Mouse (Mus musculus): ENCODE results near the gene Skap1. TPM values are rescaled to one million over a fixed set of nuclear protein-coding genes. Genes with fewer than 3 reads are reported as not detected.

Skap1 gene
- polyA plus RNA-seq, 2 experiments, result 0.11 to 0.14 TPM

- WGBS (ENCODE audit: insufficient replicate concordance), result 22% methylated on average over 5 of the region's 5 CpGs
- no peak for TF ChIP-seq CTCF (IDR thresholded peaks at IDR 0.05; ENCODE audit: low read depth)
- TF ChIP-seq EP300 (IDR thresholded peaks at IDR 0.05; ENCODE audit: low read depth), result no peak
- Histone ChIP-seq H3K4me2 (ENCODE audit: low read depth) (peak overlapping the region; percentile 37; the same call in 1 of the 2 replicates), H3K9ac (replicated peaks) (no peak overlapping the region), H3K4me3 (ENCODE audit: insufficient read depth in 1 of 2, low read depth in 2 of 2, low read length in 2 of 2) (no peak overlapping the region), H3K9me3 (ENCODE audit: control insufficient read depth, low read length) (no peaks in the 10 kb centered on the region), H3K27ac (no peak overlapping the region), H3K36me3 (replicated peaks; ENCODE audit: control insufficient read depth, insufficient read depth, low read depth) (no peaks in the 10 kb centered on the region), H3K4me1 (replicated peaks; ENCODE audit: control insufficient read depth in 2 of 2, insufficient read depth in 2 of 2, low read length in 1 of 2) (peaks cover 3 to 9% of the 10 kb centered on the region in 2 experiments; a peak in 2 of 4 replicates), H3K27me3 (ENCODE audit: control insufficient read depth, insufficient read depth, low read length) (peaks cover 41% of the 10 kb centered on the region)
- DNase-seq (ENCODE audit: low read depth in 3 of 3, low spot score in 3 of 3) (no peak), ATAC-seq (ENCODE audit: insufficient read depth) (no peak)
Observed at GRCm38 (mm10) chr11:96464716-96465060, 295 bp downstream of the Skap1 start.

DNA sequence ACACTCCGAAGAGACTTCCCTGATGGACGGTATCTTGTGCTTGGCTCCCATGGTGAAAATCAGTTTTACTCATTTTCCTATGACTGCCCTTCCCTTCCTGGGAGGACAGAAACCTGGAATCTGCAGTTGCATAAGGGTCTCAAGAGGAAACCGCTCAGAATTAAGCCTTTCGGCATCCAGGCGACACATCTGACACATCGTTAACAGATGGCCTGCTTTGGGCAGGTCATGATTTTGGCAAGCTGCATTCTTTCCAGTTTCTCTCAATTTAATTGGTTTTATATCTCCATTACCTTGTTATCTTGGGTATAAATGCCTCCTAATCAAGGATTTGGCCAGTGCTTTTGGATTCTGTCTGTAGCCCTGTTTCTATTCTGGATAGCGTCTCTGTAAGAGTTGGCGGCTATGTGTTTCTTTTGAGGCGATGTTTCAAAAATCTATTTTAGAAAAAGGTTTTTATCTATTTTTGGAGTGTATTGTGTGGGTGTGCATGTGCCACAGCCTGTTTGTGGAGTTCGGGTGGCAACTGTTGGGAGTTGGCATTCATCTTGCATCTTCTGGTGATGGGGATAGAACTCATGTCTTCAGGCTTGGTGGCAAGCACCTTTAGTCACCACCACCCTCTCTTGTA, 1.1 kb downstream of the Skap1 start:
- no peak overlapping the region for H3K9ac ChIP-seq (replicated peaks)
- ATAC-seq (ENCODE audit: insufficient read depth) (no peak), DNase-seq (ENCODE audit: low read depth in 3 of 3, low spot score in 3 of 3) (no peak)
- WGBS (ENCODE audit: insufficient replicate concordance), result 77% methylated on average over 10 of the region's 10 CpGs
- peaks cover 3 to 9% of the 10 kb centered on the region in 2 experiments; a peak in 2 of 4 replicates for H3K4me1 ChIP-seq (replicated peaks; ENCODE audit: control insufficient read depth in 2 of 2, insufficient read depth in 2 of 2, low read length in 1 of 2)
- no peaks in the 10 kb centered on the region for H3K36me3 ChIP-seq (replicated peaks; ENCODE audit: control insufficient read depth, insufficient read depth, low read depth)
- H3K4me2 ChIP-seq (ENCODE audit: low read depth), result no peak overlapping the region
- H3K9me3 ChIP-seq (ENCODE audit: control insufficient read depth, low read length), result no peaks in the 10 kb centered on the region
- H3K27me3 ChIP-seq (ENCODE audit: control insufficient read depth, insufficient read depth, low read length), result peaks cover 41% of the 10 kb centered on the region
- TF ChIP-seq EP300 (IDR thresholded peaks at IDR 0.05; ENCODE audit: low read depth) (no peak), CTCF (IDR thresholded peaks at IDR 0.05; ENCODE audit: low read depth) (no peak)
- no peak overlapping the region for H3K27ac ChIP-seq
- no peak overlapping the region for H3K4me3 ChIP-seq (ENCODE audit: insufficient read depth in 1 of 2, low read depth in 2 of 2, low read length in 2 of 2)

DNA sequence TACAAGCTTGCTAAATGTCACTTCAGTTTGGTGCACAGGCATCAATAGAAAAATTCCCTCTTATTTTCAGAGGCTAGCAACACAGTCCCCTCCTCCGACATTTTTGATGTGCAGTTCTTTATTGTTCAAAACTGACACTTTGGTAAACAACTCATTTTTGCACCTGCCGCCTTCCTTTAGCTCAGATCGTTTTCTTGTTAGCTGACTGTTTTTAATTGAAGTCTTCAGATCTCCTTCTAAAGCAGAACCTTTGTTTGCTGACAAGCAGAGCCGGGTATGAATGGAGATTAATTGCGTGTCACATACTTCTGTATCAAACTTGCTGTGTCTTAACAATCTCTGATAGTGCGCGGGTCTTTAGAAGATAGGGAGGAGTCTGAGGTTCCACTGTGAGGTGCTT, 2.0 kb downstream of the Skap1 start:
- Histone ChIP-seq H3K27me3 (ENCODE audit: control insufficient read depth, insufficient read depth, low read length) (peaks cover 41% of the 10 kb centered on the region), H3K36me3 (replicated peaks; ENCODE audit: control insufficient read depth, insufficient read depth, low read depth) (no peaks in the 10 kb centered on the region), H3K9me3 (ENCODE audit: control insufficient read depth, low read length) (no peaks in the 10 kb centered on the region), H3K4me1 (replicated peaks; ENCODE audit: control insufficient read depth in 2 of 2, insufficient read depth in 2 of 2, low read length in 1 of 2) (peaks cover 3 to 9% of the 10 kb centered on the region in 2 experiments; a peak in 2 of 4 replicates), H3K9ac (replicated peaks) (no peak overlapping the region), H3K4me2 (ENCODE audit: low read depth) (no peak overlapping the region), H3K27ac (no peak overlapping the region), H3K4me3 (ENCODE audit: insufficient read depth in 1 of 2, low read depth in 2 of 2, low read length in 2 of 2) (no peak overlapping the region)
- ATAC-seq (ENCODE audit: insufficient read depth) (no peak), DNase-seq (ENCODE audit: low read depth in 3 of 3, low spot score in 3 of 3) (no peak)
- whole genome bisulfite sequencing (ENCODE audit: insufficient replicate concordance), result 43% methylated on average over 7 of the region's 7 CpGs
- no peak for TF ChIP-seq CTCF (IDR thresholded peaks at IDR 0.05; ENCODE audit: low read depth)

DNA sequence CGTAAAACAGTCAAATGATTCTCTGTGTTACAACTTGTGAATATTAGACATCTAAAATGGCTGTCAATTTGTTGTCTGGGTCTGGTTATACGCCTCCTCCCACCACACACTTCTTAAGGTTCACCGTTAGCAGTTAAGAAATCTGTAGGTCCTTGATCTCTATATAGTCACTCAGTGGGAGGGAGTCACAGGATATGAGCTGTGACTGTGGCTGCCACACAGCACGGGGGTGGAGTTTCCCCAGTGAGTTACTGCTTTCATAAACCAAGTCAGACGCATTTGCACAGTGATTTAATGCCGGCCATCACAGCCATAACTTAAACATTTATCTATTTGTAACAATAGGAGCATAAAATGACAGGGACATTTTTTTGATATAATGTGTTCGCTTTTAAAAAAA, 2.6 kb downstream of the Skap1 start:
- DNase-seq (ENCODE audit: low read depth in 3 of 3, low spot score in 3 of 3) (no peak), ATAC-seq (ENCODE audit: insufficient read depth) (no peak)
- WGBS (ENCODE audit: insufficient replicate concordance), result 34% methylated on average over 7 of the region's 7 CpGs
- Histone ChIP-seq H3K4me1 (replicated peaks; ENCODE audit: control insufficient read depth in 2 of 2, insufficient read depth in 2 of 2, low read length in 1 of 2) (peaks cover 3 to 9% of the 10 kb centered on the region in 2 experiments; a peak in 2 of 4 replicates), H3K4me3 (ENCODE audit: insufficient read depth in 1 of 2, low read depth in 2 of 2, low read length in 2 of 2) (no peak overlapping the region), H3K27me3 (ENCODE audit: control insufficient read depth, insufficient read depth, low read length) (peaks cover 36% of the 10 kb centered on the region), H3K36me3 (replicated peaks; ENCODE audit: control insufficient read depth, insufficient read depth, low read depth) (no peaks in the 10 kb centered on the region), H3K9ac (replicated peaks) (no peak overlapping the region), H3K4me2 (ENCODE audit: low read depth) (no peak overlapping the region), H3K9me3 (ENCODE audit: control insufficient read depth, low read length) (no peaks in the 10 kb centered on the region), H3K27ac (no peak overlapping the region)
- TF ChIP-seq EP300 (IDR thresholded peaks at IDR 0.05; ENCODE audit: low read depth) (no peak), CTCF (IDR thresholded peaks at IDR 0.05; ENCODE audit: low read depth) (no peak)

DNA sequence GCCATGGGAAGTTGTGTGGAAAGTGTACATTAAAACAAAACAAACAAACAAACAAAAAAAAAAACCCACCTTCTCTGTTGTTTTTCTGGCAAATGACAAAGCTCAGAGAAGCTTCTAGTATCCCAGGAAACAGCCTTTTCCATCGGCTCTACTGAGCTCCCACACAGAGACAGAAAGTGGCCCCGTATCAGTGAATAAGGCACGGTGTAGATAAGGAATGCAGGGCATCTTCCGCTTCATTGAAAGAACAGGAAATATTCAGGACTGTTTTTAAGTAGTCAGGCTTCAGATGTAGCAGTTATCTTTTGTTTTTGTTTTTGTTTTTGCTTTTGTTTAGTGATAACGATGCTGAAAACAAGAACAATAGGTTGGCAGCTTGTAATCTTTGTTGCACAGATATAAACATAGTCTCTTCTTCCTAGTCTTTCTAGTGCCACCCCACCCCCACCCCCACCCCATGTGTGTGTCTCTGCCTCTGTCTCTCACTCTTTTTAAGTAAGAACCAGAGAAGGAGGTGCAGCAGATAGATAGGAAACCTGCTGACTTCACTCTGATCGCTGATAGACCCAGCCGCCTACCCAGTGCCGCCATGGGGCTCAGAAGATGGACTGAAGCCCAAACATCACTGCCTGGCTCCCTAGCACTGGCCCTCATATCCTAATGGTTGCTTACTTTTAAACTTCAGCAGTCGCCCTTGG, 3.8 kb downstream of the Skap1 start:
- TF ChIP-seq CTCF (IDR thresholded peaks at IDR 0.05; ENCODE audit: low read depth) (no peak), EP300 (IDR thresholded peaks at IDR 0.05; ENCODE audit: low read depth) (no peak)
- peaks cover 3 to 9% of the 10 kb centered on the region in 2 experiments; a peak in 2 of 4 replicates for H3K4me1 ChIP-seq (replicated peaks; ENCODE audit: control insufficient read depth in 2 of 2, insufficient read depth in 2 of 2, low read length in 1 of 2)
- WGBS (ENCODE audit: insufficient replicate concordance), result 5% methylated on average over 9 of the region's 9 CpGs
- H3K4me3 ChIP-seq (ENCODE audit: insufficient read depth in 1 of 2, low read depth in 2 of 2, low read length in 2 of 2), result no peak overlapping the region
- ATAC-seq (ENCODE audit: insufficient read depth) (peak; percentile 78; the same call in 1 of the 2 replicates), DNase-seq (ENCODE audit: low read depth in 3 of 3, low spot score in 3 of 3) (peak in 2 of 3 experiments; percentile 7 to 17)
- no peak overlapping the region for H3K27ac ChIP-seq
- H3K9ac ChIP-seq (replicated peaks), result no peak overlapping the region
- no peaks in the 10 kb centered on the region for H3K9me3 ChIP-seq (ENCODE audit: control insufficient read depth, low read length)
- peak overlapping the region; percentile 37 for H3K4me2 ChIP-seq (ENCODE audit: low read depth)
- peaks cover 26% of the 10 kb centered on the region for H3K27me3 ChIP-seq (ENCODE audit: control insufficient read depth, insufficient read depth, low read length)
- H3K36me3 ChIP-seq (replicated peaks; ENCODE audit: control insufficient read depth, insufficient read depth, low read depth), result no peaks in the 10 kb centered on the region
